ENCODE assay signal across 8 mouse cellular contexts in genomic region chr19:29361468-29362130, GRCm38 (mm10). TPM values are rescaled to one million over a fixed set of nuclear protein-coding genes. Genes with fewer than 3 reads are reported as not detected.
DNase-seq lines count a peak whose midpoint lies in the region; ATAC-seq and TF ChIP-seq lines count a peak whose summit lies in the region.

No protein-coding gene starts in this region.

- H3K4me1 ChIP-seq in E14TG2a.4 (replicated peaks; ENCODE audit: low read depth, low read length): peaks cover 36% of the 10 kb centered on the region
- peaks cover 20% of the 10 kb centered on the region for H3K4me1 ChIP-seq in forebrain, embryonic 12.5 days
- H3K4me1 ChIP-seq in neural tube, embryonic 15.5 days: peaks cover 24% of the 10 kb centered on the region

- intact Hi-C loops in heart, postnatal 10 days (cut with DNase I): no loop called here

- H3K36me3 ChIP-seq in E14TG2a.4 (ENCODE audit: insufficient read depth, low read length): no peaks in the 10 kb centered on the region
- peaks cover 4% of the 10 kb centered on the region; the same call in 1 of the 2 replicates for H3K36me3 ChIP-seq in forebrain, embryonic 12.5 days (replicated peaks)
- H3K36me3 ChIP-seq in neural tube, embryonic 15.5 days: peaks cover 16% of the 10 kb centered on the region

- H3K9ac ChIP-seq in forebrain, embryonic 12.5 days: peak overlapping the region; percentile 66
- peak overlapping the region; percentile 76 for H3K9ac ChIP-seq in neural tube, embryonic 15.5 days (replicated peaks)

- peak; percentile 92 for DNase-seq in c-Kit-positive CD71-positive TER-119-positive erythroid progenitor cells, embryonic 14.5 days (ENCODE audit: low spot score)
- DNase-seq in heart, postnatal 10 days: peak; percentile 93
- peak; percentile 92 for DNase-seq in layer of hippocampus, adult 11-12 months (ENCODE audit: low spot score)
- DNase-seq in lung, adult 18-20 months: peak; percentile 93
- peak; percentile 89 for DNase-seq in testis, postnatal 14 days (ENCODE audit: low spot score)

- ATAC-seq in forebrain, embryonic 12.5 days (ENCODE audit: low FRiP score): peak; percentile 100
- ATAC-seq in neural tube, embryonic 15.5 days (ENCODE audit: low FRiP score): peak; percentile 100

- H3K27me3 ChIP-seq in E14TG2a.4 (ENCODE audit: insufficient read depth, low read length): peaks cover 11% of the 10 kb centered on the region; the same call in 1 of the 2 replicates
- no peaks in the 10 kb centered on the region for H3K27me3 ChIP-seq in forebrain, embryonic 12.5 days
- H3K27me3 ChIP-seq in neural tube, embryonic 15.5 days (replicated peaks): no peaks in the 10 kb centered on the region

- H3K9me3 ChIP-seq in E14TG2a.4 (ENCODE audit: low read length): no peaks in the 10 kb centered on the region
- no peaks in the 10 kb centered on the region for H3K9me3 ChIP-seq in forebrain, embryonic 12.5 days
- H3K9me3 ChIP-seq in neural tube, embryonic 15.5 days (replicated peaks): no peaks in the 10 kb centered on the region

- H3K4me2 ChIP-seq in forebrain, embryonic 12.5 days: peak overlapping the region; percentile 77
- peak overlapping the region; percentile 64 for H3K4me2 ChIP-seq in neural tube, embryonic 15.5 days

- peak overlapping the region; percentile 82 for H3K4me3 ChIP-seq in E14TG2a.4 (replicated peaks; ENCODE audit: low read length)
- H3K4me3 ChIP-seq in forebrain, embryonic 12.5 days (replicated peaks): peak overlapping the region; percentile 61
- peak overlapping the region; percentile 75 for H3K4me3 ChIP-seq in neural tube, embryonic 15.5 days (replicated peaks)

- peak overlapping the region; percentile 61; the same call in 1 of the 2 replicates for H3K27ac ChIP-seq in forebrain, embryonic 12.5 days
- H3K27ac ChIP-seq in neural tube, embryonic 15.5 days (replicated peaks): peak overlapping the region; percentile 84

- 3% methylated on average over 33 of the region's 33 CpGs for WGBS in forebrain, embryonic 12.5 days
- WGBS in neural tube, embryonic 15.5 days: 2% methylated on average over 33 of the region's 33 CpGs

- no peak for TF ChIP-seq CTCF in E14TG2a.4 (conservative IDR thresholded peaks at IDR 0.05; ENCODE audit: low read length)

RNA-seq across cellular contexts. Expression of gene Plgrkt, which starts 5.6 kb away (rescaled TPM):
- 75.9 and 80.5 TPM in 2 replicates for polyA plus RNA-seq in forebrain, embryonic 12.5 days (2016; fragmentation: Nextera tagmentation; extraction: Ambion mirVana)
- 10 to 100 TPM; 27.9 to 38.6 TPM for total RNA-seq in heart, postnatal 10 days (2021)
- 75.7 and 132 TPM in 2 replicates for polyA plus RNA-seq in neural tube, embryonic 15.5 days (2015; fragmentation: Nextera tagmentation; extraction: Ambion mirVana)

RNA-seq across cellular contexts. Expression of gene Cd274, which starts 5.7 kb away (rescaled TPM):
- 0.36 and 0.82 TPM in 2 replicates for polyA plus RNA-seq in forebrain, embryonic 12.5 days (2016; fragmentation: Nextera tagmentation; extraction: Ambion mirVana)
- total RNA-seq in heart, postnatal 10 days (2021): 1 to 10 TPM; 1.7 to 2.0 TPM
- polyA plus RNA-seq in neural tube, embryonic 15.5 days (2015; fragmentation: Nextera tagmentation; extraction: Ambion mirVana): 0.81 and 4.5 TPM in 2 replicates

RNA-seq across cellular contexts. Expression of gene Rln1, which starts 27.1 kb away (rescaled TPM):
- 1.00 and 1.4 TPM in 2 replicates for polyA plus RNA-seq in forebrain, embryonic 12.5 days (2016; fragmentation: Nextera tagmentation; extraction: Ambion mirVana)
- total RNA-seq in heart, postnatal 10 days (2021): not detected
- 3.6 and 4.5 TPM in 2 replicates for polyA plus RNA-seq in neural tube, embryonic 15.5 days (2015; fragmentation: Nextera tagmentation; extraction: Ambion mirVana)

RNA-seq across cellular contexts. Expression of gene Insl6, which starts 36.4 kb away (rescaled TPM):
- 5.3 TPM in 2 replicates for polyA plus RNA-seq in forebrain, embryonic 12.5 days (2016; fragmentation: Nextera tagmentation; extraction: Ambion mirVana)
- under 1 TPM in 1 of 2 experiments, not detected in 1; 0.38 TPM for total RNA-seq in heart, postnatal 10 days (2021)
- 1.7 and 3.2 TPM in 2 replicates for polyA plus RNA-seq in neural tube, embryonic 15.5 days (2015; fragmentation: Nextera tagmentation; extraction: Ambion mirVana)

RNA-seq across cellular contexts. Expression of gene Pdcd1lg2, which starts 49.1 kb away (rescaled TPM):
- polyA plus RNA-seq in forebrain, embryonic 12.5 days (2016; fragmentation: Nextera tagmentation; extraction: Ambion mirVana): 0.14 TPM in 1 of 2 replicates, not detected in the other
- not detected for total RNA-seq in heart, postnatal 10 days (2021)
- polyA plus RNA-seq in neural tube, embryonic 15.5 days (2015; fragmentation: Nextera tagmentation; extraction: Ambion mirVana): 0.09 and 0.56 TPM in 2 replicates

Comparison
In these comparisons a context has a peak if more than half of its experiments do, and no peak if none do; other contexts are left out.
1. Peak in every context shown above with its lines: DNase-seq, ATAC-seq, H3K4me3 ChIP-seq and H3K27ac ChIP-seq.